Mouse (Mus musculus) lung, embryonic 15.5 days (tissue): ENCODE results near the gene Tpk1. TPM values are rescaled to one million over a fixed set of nuclear protein-coding genes. Genes with fewer than 3 reads are reported as not detected.

Experiments used
- ATAC-seq: fragments of 200-750 bp; cut with Nextera tagmentation; 2 replicates; pipeline ENCODE4 v1.8.0; 2017; ENCODE audit warnings: moderate number of reproducible peaks, borderline replicate concordance; ENCODE audit not compliant: low FRiP score, low TSS enrichment; ENCODE audit errors: extremely low read depth
- H3K27ac ChIP-seq: fragments of 300-500 bp; sonication (generic); 2 replicates; pipeline ENCODE4 v1.5.1; 2015; ENCODE audit warnings: moderate library complexity, mild to moderate bottlenecking, inconsistent platforms
- H3K27me3 ChIP-seq: fragments of 300-500 bp; sonication (generic); 2 replicates; pipeline ENCODE4 v1.6.1; 2015; ENCODE audit warnings: inconsistent platforms
- H3K36me3 ChIP-seq: fragments of 300-500 bp; sonication (generic); 2 replicates; pipeline ENCODE4 v1.6.1; 2015; ENCODE audit warnings: inconsistent platforms
- H3K4me1 ChIP-seq: fragments of 300-500 bp; sonication (generic); 2 replicates; pipeline ENCODE4 v1.6.1; 2015; ENCODE audit warnings: inconsistent platforms
- H3K4me2 ChIP-seq: fragments of 300-500 bp; sonication (generic); 2 replicates; pipeline ENCODE4 v1.6.1; 2015; ENCODE audit warnings: inconsistent platforms, mild to moderate bottlenecking, moderate library complexity
- H3K4me3 ChIP-seq: fragments of 300-500 bp; sonication (generic); 2 replicates; pipeline ENCODE4 v1.5.1; 2015; ENCODE audit warnings: mild to moderate bottlenecking, inconsistent platforms
- H3K9ac ChIP-seq: fragments of 300-500 bp; sonication (generic); 2 replicates; pipeline ENCODE4 v1.6.1; 2015; ENCODE audit warnings: inconsistent platforms
- H3K9me3 ChIP-seq: fragments of 300-500 bp; sonication (generic); 2 replicates; pipeline ENCODE4 v1.6.1; 2016; ENCODE audit warnings: inconsistent platforms
- WGBS: fragments of 180-500 bp; shearing (Covaris S2); methylation state at CpG from one replicate; pipeline ENCODE4 v1.1.7; 2015; 5-methylcytosine and 5-hydroxymethylcytosine counted together
- polyA plus RNA-seq: library from polyadenylated mRNA; unstranded; fragments of >200 nt; fragmentation: Nextera tagmentation; extraction: Ambion mirVana; gene quantifications from 2 replicates; pipeline ENCODE4 v1.2.1, GENCODE M21; 2015

Tpk1 gene
- polyA plus RNA-seq, 1 experiment from 2014 or later = 11.5 TPM

DNA sequence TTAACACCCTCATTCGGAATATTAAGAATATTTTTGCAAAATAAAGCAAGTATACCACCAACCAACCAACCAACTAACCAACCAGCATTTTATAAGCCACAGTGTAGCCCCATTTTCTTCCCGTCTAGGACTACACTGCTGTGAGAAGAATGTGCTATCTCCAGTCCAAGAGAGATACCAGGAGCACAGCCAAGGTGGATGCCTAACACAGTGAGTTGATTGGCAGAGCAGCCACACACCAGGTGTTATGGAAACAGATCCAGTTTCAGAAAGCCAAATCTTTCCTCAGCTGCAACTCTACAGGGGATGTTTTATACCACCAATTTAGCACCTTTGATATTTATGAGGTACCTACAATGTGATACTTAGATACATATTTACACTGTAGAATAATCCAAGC is 299.1 kb downstream of the Tpk1 start:
- Histone ChIP-seq H3K4me1 (no peaks in the 10 kb centered on the region), H3K27ac (no peak overlapping the region), H3K36me3 (no peaks in the 10 kb centered on the region), H3K4me2 (no peak overlapping the region), H3K9ac (no peak overlapping the region), H3K27me3 (no peaks in the 10 kb centered on the region), H3K4me3 (no peak overlapping the region), H3K9me3 (no peaks in the 10 kb centered on the region)
- WGBS = 67% methylated on average over 2 of the region's 2 CpGs
- ATAC-seq = no peak

GRCm38 (mm10) chr6:43363917-43364316 is 302.2 kb downstream of the Tpk1 start:
- Histone ChIP-seq H3K9me3 (no peaks in the 10 kb centered on the region), H3K9ac (no peak overlapping the region), H3K27me3 (no peaks in the 10 kb centered on the region), H3K4me2 (no peak overlapping the region), H3K4me3 (no peak overlapping the region), H3K27ac (no peak overlapping the region), H3K4me1 (no peaks in the 10 kb centered on the region), H3K36me3 (no peaks in the 10 kb centered on the region)
- 84% methylated on average over 3 of the region's 3 CpGs for WGBS
- ATAC-seq = no peak

DNA sequence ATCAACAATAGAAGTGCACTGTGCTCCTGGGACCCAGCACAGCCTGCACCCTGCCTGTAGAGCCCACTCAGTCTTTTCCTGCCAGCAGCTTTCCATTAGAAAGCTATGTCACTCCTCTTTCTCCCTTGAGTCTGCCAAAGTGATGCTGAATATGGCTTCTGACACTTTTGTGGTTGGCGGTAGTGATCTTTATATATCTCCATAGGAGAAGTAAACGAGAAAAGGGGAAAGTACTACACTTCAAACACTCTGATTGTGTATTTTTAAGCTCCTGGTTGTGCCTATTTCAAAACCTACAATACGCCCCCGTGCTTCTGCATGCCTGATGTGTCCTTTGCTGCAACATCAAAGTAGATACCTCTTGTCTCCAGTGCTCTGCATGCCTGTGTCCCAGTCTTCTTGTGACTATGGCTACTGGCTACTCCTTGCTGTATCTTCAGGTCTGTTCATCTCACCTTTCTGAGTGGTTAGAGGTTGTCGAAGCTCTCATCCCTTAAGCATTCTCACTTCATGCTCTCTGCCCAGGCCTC is 302.7 kb downstream of the Tpk1 start:
- no peak for ATAC-seq
- H3K9me3 ChIP-seq = no peaks in the 10 kb centered on the region
- H3K27ac ChIP-seq = no peak overlapping the region
- 66% methylated on average over 5 of the region's 5 CpGs for WGBS
- H3K9ac ChIP-seq = no peak overlapping the region
- H3K4me2 ChIP-seq = no peak overlapping the region
- H3K4me3 ChIP-seq = no peak overlapping the region
- H3K4me1 ChIP-seq = no peaks in the 10 kb centered on the region
- H3K36me3 ChIP-seq = no peaks in the 10 kb centered on the region
- no peaks in the 10 kb centered on the region for H3K27me3 ChIP-seq

DNA sequence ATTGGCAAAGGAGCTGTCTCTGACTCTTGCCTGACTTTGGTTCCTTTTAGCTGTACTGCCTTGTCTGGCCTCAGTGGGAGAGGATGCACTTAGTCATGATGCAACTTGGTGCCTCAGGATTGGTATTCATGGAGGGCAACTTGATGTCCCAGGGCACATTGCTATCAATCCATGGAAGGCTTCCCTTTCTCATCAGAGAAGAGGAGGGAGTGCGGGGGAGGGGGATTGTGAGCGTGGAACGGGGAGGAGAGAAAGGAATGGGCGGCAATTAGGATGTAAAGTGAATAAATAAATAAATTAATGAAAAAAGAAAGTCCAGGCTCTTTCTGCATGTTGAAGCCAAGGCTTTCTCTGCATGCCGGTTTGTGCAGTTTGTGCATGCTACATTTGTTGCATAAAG is 304.8 kb downstream of the Tpk1 start:
- 52% methylated on average over 5 of the region's 5 CpGs for WGBS
- Histone ChIP-seq H3K4me3 (no peak overlapping the region), H3K4me2 (no peak overlapping the region), H3K36me3 (no peaks in the 10 kb centered on the region), H3K9ac (no peak overlapping the region), H3K4me1 (no peaks in the 10 kb centered on the region), H3K27me3 (no peaks in the 10 kb centered on the region), H3K27ac (no peak overlapping the region), H3K9me3 (no peaks in the 10 kb centered on the region)
- no peak for ATAC-seq

- WGBS = 69% methylated on average over 3 of the region's 3 CpGs
- Histone ChIP-seq H3K9ac (no peak overlapping the region), H3K36me3 (no peaks in the 10 kb centered on the region), H3K4me3 (no peak overlapping the region), H3K9me3 (no peaks in the 10 kb centered on the region), H3K4me2 (no peak overlapping the region), H3K27me3 (no peaks in the 10 kb centered on the region), H3K4me1 (no peaks in the 10 kb centered on the region), H3K27ac (no peak overlapping the region)
- ATAC-seq = no peak
These were observed 305.9 kb downstream of the Tpk1 start for GRCm38 (mm10) chr6:43360214-43360613.

GRCm38 (mm10) chr6:43354562-43355241 is 311.4 kb downstream of the Tpk1 start:
- no peak overlapping the region for H3K4me2 ChIP-seq

DNA sequence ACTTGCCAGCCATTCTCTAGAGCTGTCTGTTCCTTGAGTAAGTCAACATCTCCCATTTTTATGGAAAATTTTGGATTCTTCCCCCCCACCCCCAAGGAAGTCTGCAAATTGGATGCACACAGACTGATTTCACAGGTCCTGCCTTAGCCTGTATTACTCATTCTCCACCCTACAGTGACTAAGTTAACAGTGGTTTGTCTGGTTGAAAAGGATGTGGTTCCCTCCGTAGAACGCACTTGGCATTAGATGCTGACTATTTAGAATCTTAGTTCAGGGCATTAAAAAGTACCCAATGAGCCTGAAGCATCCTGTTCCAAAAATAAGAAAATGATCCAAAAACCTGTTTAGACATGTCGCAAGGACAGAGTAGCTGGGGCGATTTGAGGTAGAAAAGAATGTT is 312.6 kb downstream of the Tpk1 start:
- H3K27ac ChIP-seq = no peak overlapping the region
- H3K4me2 ChIP-seq = no peak overlapping the region
- 90% methylated on average over 4 of the region's 4 CpGs for WGBS
- no peak overlapping the region for H3K9ac ChIP-seq
- no peaks in the 10 kb centered on the region for H3K9me3 ChIP-seq
- no peak for ATAC-seq
- no peaks in the 10 kb centered on the region for H3K36me3 ChIP-seq
- no peak overlapping the region for H3K4me3 ChIP-seq
- no peaks in the 10 kb centered on the region for H3K4me1 ChIP-seq
- no peaks in the 10 kb centered on the region for H3K27me3 ChIP-seq

More at GRCm38 (mm10) chr6:43354562-43355241, 311.4 kb downstream of the Tpk1 start:
- no peaks in the 10 kb centered on the region for H3K9me3 ChIP-seq
- ATAC-seq = no peak
- H3K9ac ChIP-seq = no peak overlapping the region
- H3K4me1 ChIP-seq = no peaks in the 10 kb centered on the region
- no peak overlapping the region for H3K4me3 ChIP-seq
- H3K36me3 ChIP-seq = no peaks in the 10 kb centered on the region
- WGBS = 68% methylated on average over 9 of the region's 9 CpGs
- H3K27me3 ChIP-seq = no peaks in the 10 kb centered on the region
- H3K27ac ChIP-seq = no peak overlapping the region

DNA sequence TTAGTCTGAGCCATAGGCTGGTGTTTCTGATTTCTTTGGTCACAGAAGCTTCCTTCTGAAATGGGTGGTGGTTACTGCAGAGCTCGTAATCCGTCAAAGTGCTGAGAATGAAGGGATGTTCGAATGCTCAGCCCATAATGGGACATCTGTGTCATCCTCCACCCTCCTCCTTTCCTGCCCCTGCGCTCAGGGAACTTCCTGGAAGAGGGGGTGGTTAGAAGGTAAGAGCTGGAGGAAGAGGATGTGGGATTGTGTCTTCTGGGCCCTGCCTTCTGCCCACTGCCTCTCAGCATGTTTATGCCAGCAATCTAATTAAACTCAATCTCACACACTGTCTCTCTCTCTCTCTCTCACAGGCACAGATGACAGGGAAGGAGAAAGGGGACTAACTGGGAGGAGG is 317.0 kb downstream of the Tpk1 start:
- Histone ChIP-seq H3K4me1 (no peaks in the 10 kb centered on the region), H3K27me3 (no peaks in the 10 kb centered on the region), H3K9ac (no peak overlapping the region), H3K36me3 (no peaks in the 10 kb centered on the region), H3K4me2 (no peak overlapping the region), H3K4me3 (no peak overlapping the region), H3K9me3 (no peaks in the 10 kb centered on the region), H3K27ac (no peak overlapping the region)
- no peak for ATAC-seq
- 54% methylated on average over 4 of the region's 4 CpGs for WGBS

DNA sequence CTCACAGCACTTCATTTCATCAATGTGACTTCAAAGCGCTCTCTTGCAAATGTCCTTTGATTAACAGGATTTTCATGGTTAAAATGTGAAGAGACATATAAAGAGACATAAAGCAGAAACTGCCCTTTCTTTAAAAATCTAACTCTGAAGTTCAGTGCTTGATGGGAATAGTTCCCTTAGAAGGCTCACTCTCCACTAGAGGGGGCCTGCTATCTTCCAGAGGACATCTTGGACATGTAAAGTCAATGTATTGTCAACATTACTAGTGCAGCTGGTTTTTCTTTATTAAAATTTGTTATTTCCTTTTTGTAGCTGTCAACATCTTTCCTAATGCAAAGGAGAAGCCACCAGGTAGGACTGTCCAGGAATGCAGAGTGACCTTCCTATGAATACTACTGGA is 318.4 kb downstream of the Tpk1 start:
- Histone ChIP-seq H3K9me3 (no peaks in the 10 kb centered on the region), H3K27me3 (no peaks in the 10 kb centered on the region), H3K27ac (no peak overlapping the region), H3K4me3 (no peak overlapping the region), H3K9ac (no peak overlapping the region), H3K4me2 (no peak overlapping the region), H3K4me1 (no peaks in the 10 kb centered on the region; the same call in 1 of the 2 replicates), H3K36me3 (no peaks in the 10 kb centered on the region)
- 97% methylated on average over 1 of the region's 1 CpGs for WGBS
- no peak for ATAC-seq

DNA sequence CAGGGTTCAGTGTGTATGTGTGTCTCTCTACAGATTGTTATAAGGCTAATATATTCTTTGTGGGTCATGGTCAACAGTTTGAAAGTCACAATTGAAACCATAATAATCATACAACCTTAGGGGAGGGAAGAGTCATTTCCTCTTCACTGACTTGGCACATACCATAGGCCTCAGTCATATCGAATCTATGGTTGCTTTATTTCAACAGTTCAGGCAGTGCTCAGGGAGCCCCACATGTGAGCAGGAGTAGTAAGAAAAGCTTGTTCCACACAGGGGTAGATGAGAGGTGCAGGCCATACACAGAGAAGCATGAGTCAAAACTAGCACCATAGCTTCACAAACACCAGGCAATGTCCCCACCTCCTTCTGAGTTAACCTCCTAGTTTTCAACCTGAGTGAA is 323.1 kb downstream of the Tpk1 start:
- Histone ChIP-seq H3K4me2 (no peak overlapping the region), H3K27me3 (no peaks in the 10 kb centered on the region), H3K9ac (no peak overlapping the region), H3K36me3 (no peaks in the 10 kb centered on the region), H3K27ac (no peak overlapping the region), H3K4me1 (peaks cover 9% of the 10 kb centered on the region), H3K4me3 (no peak overlapping the region), H3K9me3 (no peaks in the 10 kb centered on the region)
- ATAC-seq = no peak
- 43% methylated on average over 1 of the region's 1 CpGs for WGBS

DNA sequence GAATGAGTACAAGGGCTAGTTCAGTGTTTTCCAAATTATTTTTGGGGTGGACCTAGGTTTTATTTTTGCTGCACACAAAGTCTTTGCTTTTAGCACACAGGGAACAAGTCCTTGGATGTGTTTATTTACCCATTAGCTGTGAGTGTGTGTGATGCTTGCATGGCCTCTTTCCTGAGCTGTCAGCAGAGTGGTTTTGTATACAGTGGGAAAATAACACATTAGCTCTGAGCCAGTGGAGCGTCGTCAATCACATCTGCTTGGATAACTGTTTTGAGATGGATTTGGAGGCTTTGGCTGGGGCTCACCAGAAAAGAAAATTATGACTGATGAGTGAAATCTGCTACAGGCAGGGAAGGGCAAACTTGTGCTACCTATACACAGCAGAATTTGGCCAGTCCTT is 323.7 kb downstream of the Tpk1 start:
- Histone ChIP-seq H3K4me2 (no peak overlapping the region), H3K27me3 (no peaks in the 10 kb centered on the region), H3K9me3 (no peaks in the 10 kb centered on the region), H3K4me1 (peaks cover 13% of the 10 kb centered on the region), H3K4me3 (no peak overlapping the region), H3K9ac (no peak overlapping the region), H3K36me3 (no peaks in the 10 kb centered on the region), H3K27ac (no peak overlapping the region)
- peak; percentile 76; the same call in 1 of the 2 replicates for ATAC-seq
- 25% methylated on average over 2 of the region's 2 CpGs for WGBS

DNA sequence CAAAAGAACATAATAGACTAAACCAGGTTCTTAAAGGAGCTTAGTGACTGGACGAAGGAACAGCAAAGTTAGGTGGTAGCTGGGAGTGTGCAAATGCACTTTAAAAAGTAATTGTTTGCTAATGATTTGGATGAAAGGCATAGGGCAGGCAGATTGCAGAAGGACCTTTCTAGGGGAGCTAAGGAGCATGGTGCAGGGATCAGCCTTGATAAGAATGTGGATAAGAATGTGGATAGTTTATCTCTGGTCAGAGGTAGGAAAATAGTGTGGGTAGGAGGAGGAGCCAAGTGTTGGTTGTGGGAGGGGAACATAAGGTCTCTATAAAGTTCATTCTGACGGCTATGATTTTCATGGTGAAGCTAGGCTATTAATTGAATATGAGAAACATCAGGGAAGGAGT is 327.3 kb downstream of the Tpk1 start:
- 32% methylated on average over 2 of the region's 2 CpGs for WGBS
- Histone ChIP-seq H3K4me2 (no peak overlapping the region), H3K36me3 (no peaks in the 10 kb centered on the region), H3K4me3 (no peak overlapping the region), H3K9me3 (no peaks in the 10 kb centered on the region), H3K27ac (no peak overlapping the region), H3K4me1 (peaks cover 19% of the 10 kb centered on the region), H3K9ac (no peak overlapping the region), H3K27me3 (no peaks in the 10 kb centered on the region)
- ATAC-seq = no peak
